Mouse (Mus musculus): ENCODE results near the gene Srbd1. TPM values are rescaled to one million over a fixed set of nuclear protein-coding genes. Genes with fewer than 3 reads are reported as not detected.

Srbd1 gene
- polyA plus RNA-seq, 1 experiment from 2014 or later = 18.4 TPM

DNA sequence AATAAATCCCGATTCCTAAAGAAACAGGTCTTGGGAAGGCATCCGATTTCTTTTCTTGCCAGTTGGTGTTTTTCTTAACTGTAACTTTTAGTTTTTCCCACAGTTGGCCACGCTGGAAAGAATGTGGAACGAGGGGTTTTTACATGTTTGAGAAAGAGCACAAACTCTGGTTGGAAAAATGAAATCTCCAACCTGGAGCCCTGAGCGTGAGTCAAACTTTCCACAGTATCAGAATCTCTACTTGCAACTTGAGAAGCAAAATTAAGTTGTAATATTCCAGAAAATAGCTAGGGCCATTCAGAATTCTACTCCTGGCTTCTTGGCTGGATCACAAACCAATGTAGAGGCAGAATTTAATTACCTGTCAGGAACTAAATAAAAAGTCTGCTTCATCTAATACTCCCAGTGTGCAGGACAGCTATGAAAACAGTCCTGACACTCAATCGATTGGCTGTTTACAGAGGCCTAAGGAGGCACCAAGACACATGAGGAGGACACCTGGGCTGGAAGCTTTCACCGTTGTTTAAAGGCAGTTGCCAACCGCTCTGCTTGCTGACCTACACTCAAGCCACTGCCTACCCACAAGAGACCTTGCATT is 203.7 kb downstream of the Srbd1 start:
- Histone ChIP-seq H3K9me3 (ENCODE audit: control insufficient read depth, low read length) (no peaks in the 10 kb centered on the region), H3K4me1 (replicated peaks; ENCODE audit: control insufficient read depth, insufficient read depth, low read length) (no peaks in the 10 kb centered on the region), H3K4me2 (ENCODE audit: low read depth, low read length) (no peak overlapping the region), H3K9ac (ENCODE audit: low read length) (no peak overlapping the region), H3K36me3 (ENCODE audit: control insufficient read depth, insufficient read depth, low read length) (no peaks in the 10 kb centered on the region), H3K4me3 (ENCODE audit: low read length) (no peak overlapping the region), H3K27me3 (ENCODE audit: control insufficient read depth, insufficient read depth, low read depth, low read length) (no peaks in the 10 kb centered on the region), H3K27ac (ENCODE audit: low read length) (no peak overlapping the region)
- no peak for ATAC-seq (ENCODE audit: low read depth)
- WGBS = 54% methylated on average over 8 of the region's 8 CpGs

GRCm38 (mm10) chr17:85937131-85937530 is 207.8 kb downstream of the Srbd1 start:
- 90% methylated on average over 4 of the region's 4 CpGs for WGBS
- no peak for ATAC-seq (ENCODE audit: low read depth)
- no peak overlapping the region for H3K9ac ChIP-seq (ENCODE audit: low read length)
- H3K27me3 ChIP-seq (ENCODE audit: control insufficient read depth, insufficient read depth, low read depth, low read length) = no peaks in the 10 kb centered on the region
- H3K36me3 ChIP-seq (ENCODE audit: control insufficient read depth, insufficient read depth, low read length) = no peaks in the 10 kb centered on the region
- H3K4me2 ChIP-seq (ENCODE audit: low read depth, low read length) = no peak overlapping the region
- H3K4me3 ChIP-seq (ENCODE audit: low read length) = no peak overlapping the region
- no peaks in the 10 kb centered on the region for H3K9me3 ChIP-seq (ENCODE audit: control insufficient read depth, low read length)
- no peak overlapping the region for H3K27ac ChIP-seq (ENCODE audit: low read length)
- no peaks in the 10 kb centered on the region for H3K4me1 ChIP-seq (replicated peaks; ENCODE audit: control insufficient read depth, insufficient read depth, low read length)

GRCm38 (mm10) chr17:85935268-85935667 is 209.7 kb downstream of the Srbd1 start:
- H3K4me1 ChIP-seq (replicated peaks; ENCODE audit: control insufficient read depth, insufficient read depth, low read length) = no peaks in the 10 kb centered on the region
- H3K36me3 ChIP-seq (ENCODE audit: control insufficient read depth, insufficient read depth, low read length) = no peaks in the 10 kb centered on the region
- H3K4me3 ChIP-seq (ENCODE audit: low read length) = no peak overlapping the region
- no peak for ATAC-seq (ENCODE audit: low read depth)
- H3K9ac ChIP-seq (ENCODE audit: low read length) = no peak overlapping the region
- WGBS = 77% methylated on average over 10 of the region's 10 CpGs
- no peak overlapping the region for H3K4me2 ChIP-seq (ENCODE audit: low read depth, low read length)
- no peaks in the 10 kb centered on the region; the same call in 1 of the 2 replicates for H3K27me3 ChIP-seq (ENCODE audit: control insufficient read depth, insufficient read depth, low read depth, low read length)
- no peak overlapping the region for H3K27ac ChIP-seq (ENCODE audit: low read length)
- no peaks in the 10 kb centered on the region for H3K9me3 ChIP-seq (ENCODE audit: control insufficient read depth, low read length)

Other genes starting within 250 kb of the Srbd1 start
- gene Prkce, start 22.6 kb upstream of the Srbd1 start, polyA plus RNA-seq (2015; fragmentation: Nextera tagmentation; extraction: Ambion mirVana) = 4.7 and 4.9 TPM in 2 replicates

Measured in lung, embryonic 16.5 days (tissue).